21 mouse cellular contexts compared by ENCODE assay signal in the genomic region with DNA sequence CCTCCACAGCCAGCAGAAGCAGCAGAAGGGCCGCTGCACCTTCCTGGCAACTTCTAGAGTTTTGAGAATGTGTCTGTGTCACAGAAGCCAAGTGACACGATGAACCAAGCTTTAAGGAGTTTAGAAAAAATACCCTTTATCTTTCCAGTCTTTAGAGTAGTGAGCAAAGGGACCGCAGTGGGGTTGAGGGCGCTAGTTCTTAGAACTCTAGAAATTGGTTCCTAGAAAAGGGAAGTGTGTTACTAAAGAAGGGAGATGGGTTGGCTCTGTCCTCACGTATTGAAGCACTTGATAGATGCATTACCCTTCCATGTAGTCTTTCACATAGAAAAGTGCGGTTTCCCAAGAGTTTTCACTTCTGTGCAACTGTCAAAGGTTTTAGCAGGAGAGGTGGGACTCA.
DNase-seq lines count a peak whose midpoint lies in the region; ATAC-seq and TF ChIP-seq lines count a peak whose summit lies in the region.
"Had no signal": no experiment of that assay in that cellular context is flagged by ENCODE, and none has a peak within 500 bp of the region (broad histone marks: within the 10 kb centered on the region; RNA-seq: fewer than 3 reads in every experiment).

No protein-coding gene starts in this region.

- ATAC-seq in midbrain, postnatal 0 days (ENCODE audit: low FRiP score), result no peak
- ATAC-seq: intestine, embryonic 15.5 days; midbrain, embryonic 13.5 days had no signal

- peak overlapping the region; percentile 42 for H3K4me3 ChIP-seq in megakaryocyte, embryonic 14.5 days (replicated peaks)
- H3K4me3 ChIP-seq in midbrain, postnatal 0 days (ENCODE audit: low read depth, low read length), result no peak overlapping the region
- H3K4me3 ChIP-seq: embryonic facial prominence, embryonic 13.5 days; heart, embryonic 10.5 days; hindbrain, embryonic 13.5 days; intestine, embryonic 15.5 days; kidney, embryonic 15.5 days; midbrain, embryonic 13.5 days had no signal

- H3K27ac ChIP-seq in midbrain, postnatal 0 days (ENCODE audit: low read depth, low read length), result no peak overlapping the region
- H3K27ac ChIP-seq: embryonic facial prominence, embryonic 13.5 days; heart, embryonic 10.5 days; hindbrain, embryonic 13.5 days; intestine, embryonic 15.5 days; kidney, embryonic 15.5 days; midbrain, embryonic 13.5 days had no signal

- peaks cover 87% of the 10 kb centered on the region for H3K4me1 ChIP-seq in megakaryocyte, embryonic 14.5 days
- no peaks in the 10 kb centered on the region for H3K4me1 ChIP-seq in midbrain, postnatal 0 days (ENCODE audit: insufficient read depth, low read length)
- H3K4me1 ChIP-seq: hindbrain, embryonic 13.5 days; intestine, embryonic 15.5 days; kidney, embryonic 15.5 days; midbrain, embryonic 13.5 days had no signal

- H3K9me3 ChIP-seq in megakaryocyte, embryonic 14.5 days, result no peaks in the 10 kb centered on the region
- no peaks in the 10 kb centered on the region for H3K9me3 ChIP-seq in midbrain, postnatal 0 days (ENCODE audit: low read length)
- H3K9me3 ChIP-seq: embryonic facial prominence, embryonic 13.5 days; heart, embryonic 10.5 days; hindbrain, embryonic 13.5 days; intestine, embryonic 15.5 days; kidney, embryonic 15.5 days; midbrain, embryonic 13.5 days had no signal

- 95% methylated on average over 6 of the region's 6 CpGs for WGBS in midbrain, postnatal 0 days

- H3K4me2 ChIP-seq in midbrain, postnatal 0 days (ENCODE audit: low read depth, low read length, poor library complexity, severe bottlenecking), result no peak overlapping the region
- H3K4me2 ChIP-seq: embryonic facial prominence, embryonic 13.5 days; hindbrain, embryonic 13.5 days; intestine, embryonic 15.5 days; kidney, embryonic 15.5 days; midbrain, embryonic 13.5 days had no signal

- DNase-seq in thymus, postnatal 0 days (ENCODE audit: low spot score), result peak; percentile 12
- no peak for DNase-seq in thymus, postnatal 10 days (ENCODE audit: low spot score in 2 of 2)
- peak; percentile 27 for DNase-seq in T-cell, adult 2 months (ENCODE audit: low spot score)
- peak; percentile 45 for DNase-seq in liver
- no peak for DNase-seq in midbrain, postnatal 0 days (ENCODE audit: low spot score)
- DNase-seq in frontal cortex, postnatal 36 days (ENCODE audit: low spot score in 2 of 2), result no peak
- no peak for DNase-seq in testis, postnatal 10 days (ENCODE audit: low spot score)
- DNase-seq: adrenal gland, postnatal 14 days; B cell, adult 2 months; cerebellum, adult 9-10 months; gastrocnemius, postnatal 10 days; heart, postnatal 10 days; lung, postnatal 10 days; right cerebral cortex, adult 18-20 months had no signal

- TF ChIP-seq CTCF in midbrain, postnatal 0 days (IDR thresholded peaks at IDR 0.05), result no peak

- H3K27me3 ChIP-seq in megakaryocyte, embryonic 14.5 days (replicated peaks), result no peaks in the 10 kb centered on the region
- H3K27me3 ChIP-seq in midbrain, postnatal 0 days (ENCODE audit: insufficient read depth, low read length), result no peaks in the 10 kb centered on the region
- H3K27me3 ChIP-seq: embryonic facial prominence, embryonic 13.5 days; hindbrain, embryonic 13.5 days; intestine, embryonic 15.5 days; kidney, embryonic 15.5 days; midbrain, embryonic 13.5 days had no signal

- peaks cover 85% of the 10 kb centered on the region for H3K36me3 ChIP-seq in megakaryocyte, embryonic 14.5 days (replicated peaks; ENCODE audit: low read length)
- H3K36me3 ChIP-seq in midbrain, postnatal 0 days (ENCODE audit: insufficient read depth, low read length), result peaks cover 5% of the 10 kb centered on the region
- H3K36me3 ChIP-seq: intestine, embryonic 15.5 days had no signal

- H3K9ac ChIP-seq in midbrain, postnatal 0 days (replicated peaks; ENCODE audit: low read length, poor library complexity, severe bottlenecking), result no peak overlapping the region
- H3K9ac ChIP-seq: embryonic facial prominence, embryonic 13.5 days; hindbrain, embryonic 13.5 days; intestine, embryonic 15.5 days; kidney, embryonic 15.5 days; midbrain, embryonic 13.5 days had no signal

Comparison
In these comparisons a context has a peak if more than half of its experiments do, and no peak if none do; other contexts are left out.
1. DNase-seq: peak in thymus, postnatal 0 days (single experiment), T-cell, adult 2 months (single experiment) and liver (single experiment); none in thymus, postnatal 10 days (0 of 2), midbrain, postnatal 0 days (single experiment), frontal cortex, postnatal 36 days (0 of 2) and testis, postnatal 10 days (single experiment).